Mouse (Mus musculus) CD4-positive, CD25-positive, alpha-beta regulatory T cell, adult 4 months (primary cell): ENCODE data around the gene Olfml2a. TPM values are rescaled to one million over a fixed set of nuclear protein-coding genes. Genes with fewer than 3 reads are reported as not detected.

Experiments
- ATAC-seq: one replicate; pipeline ENCODE4 v1.8.0; 2017
- polyA plus RNA-seq, 2 experiments: library from polyadenylated mRNA; unstranded; fragments of 100-300 nt; shearing (Covaris generic); gene quantifications; one replicate each; pipeline ENCODE4 v1.2.1; 2017

The Olfml2a gene
- polyA plus RNA-seq = not detected

- peak; percentile 67 for ATAC-seq
Measured at GRCm38 (mm10) chr2:38931851-38932667, at the start of gene Olfml2a. Gene Olfml2a, plus strand, starts transcription at chr2:38931978.

DNA sequence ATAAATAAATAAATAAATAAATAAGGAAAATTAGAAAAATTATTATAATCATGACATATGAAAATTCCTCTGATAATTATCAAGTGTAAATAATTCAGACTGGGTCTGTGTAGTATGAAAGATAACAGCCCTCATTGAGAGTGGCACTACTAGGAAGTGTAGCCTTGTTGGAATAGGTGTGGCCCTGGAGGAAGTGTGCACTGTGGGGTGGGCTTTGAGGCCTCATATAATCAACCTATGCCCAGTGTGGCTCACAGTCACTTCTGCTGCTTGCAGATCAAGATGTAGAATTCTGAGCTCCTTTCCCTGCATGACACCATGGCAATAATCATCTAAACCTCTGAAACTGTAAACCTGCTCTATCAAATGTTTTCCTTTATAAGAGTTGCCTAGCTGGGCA lies 28.9 kb upstream of the Olfml2a start:
- ATAC-seq = no peak

DNA sequence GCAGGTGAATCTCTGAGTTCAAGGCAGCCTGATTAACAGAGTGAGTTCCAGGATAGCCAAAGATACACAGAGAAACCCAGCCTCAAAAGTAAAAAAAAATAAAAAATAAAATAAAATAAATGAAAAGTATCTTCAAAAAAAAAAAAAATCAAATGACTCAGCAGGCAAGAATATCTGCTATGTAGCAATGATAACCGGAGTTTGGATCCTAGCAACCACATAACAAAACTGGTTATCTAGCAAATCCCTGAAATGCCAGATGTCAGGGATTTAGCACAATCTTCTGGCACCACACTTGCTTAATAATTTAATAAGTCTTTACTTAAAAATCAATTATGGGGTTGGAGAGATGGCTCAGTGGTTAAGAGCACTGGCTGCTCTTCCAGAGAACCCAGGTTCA lies 27.5 kb upstream of the Olfml2a start:
- ATAC-seq = no peak

DNA sequence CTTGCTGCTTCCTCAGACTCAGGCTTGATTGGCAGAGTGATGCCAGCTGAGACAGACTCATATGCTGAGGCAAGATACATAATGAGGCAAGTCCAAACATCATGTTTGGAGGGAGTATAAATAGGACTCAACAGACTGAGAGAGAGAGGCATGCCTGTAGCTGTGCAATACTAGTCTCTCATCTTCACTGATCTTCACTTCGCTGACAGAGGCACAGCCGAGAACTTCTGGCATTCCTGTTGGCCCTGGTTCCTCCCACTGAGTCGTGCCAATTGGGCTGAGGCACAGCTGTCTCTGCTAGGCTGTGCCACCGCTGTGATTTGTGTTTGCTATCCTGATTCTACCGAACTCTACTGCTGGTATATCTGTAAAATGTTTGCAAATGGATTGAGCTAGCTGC lies 25.7 kb upstream of the Olfml2a start:
- ATAC-seq = no peak

DNA sequence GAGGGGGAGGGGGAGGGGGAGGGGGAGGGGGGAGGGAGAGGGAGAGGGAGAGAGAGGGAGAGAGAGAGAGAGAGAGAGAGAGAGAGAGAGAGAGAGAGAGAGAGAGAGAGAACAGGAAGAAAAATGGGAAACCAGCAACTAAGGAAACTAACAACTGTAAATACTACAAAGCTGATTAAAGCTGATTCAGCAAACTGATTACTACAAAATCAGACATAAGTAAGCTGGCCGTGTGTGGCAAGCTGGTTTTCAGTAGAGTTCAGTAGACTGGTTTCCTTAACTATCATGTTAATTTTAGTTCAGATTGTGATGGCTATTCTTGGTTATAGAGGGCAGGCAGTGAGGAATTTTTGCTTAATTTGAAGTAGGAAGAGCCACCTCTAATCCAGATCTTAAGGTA lies 23.2 kb upstream of the Olfml2a start:
- no peak for ATAC-seq

DNA sequence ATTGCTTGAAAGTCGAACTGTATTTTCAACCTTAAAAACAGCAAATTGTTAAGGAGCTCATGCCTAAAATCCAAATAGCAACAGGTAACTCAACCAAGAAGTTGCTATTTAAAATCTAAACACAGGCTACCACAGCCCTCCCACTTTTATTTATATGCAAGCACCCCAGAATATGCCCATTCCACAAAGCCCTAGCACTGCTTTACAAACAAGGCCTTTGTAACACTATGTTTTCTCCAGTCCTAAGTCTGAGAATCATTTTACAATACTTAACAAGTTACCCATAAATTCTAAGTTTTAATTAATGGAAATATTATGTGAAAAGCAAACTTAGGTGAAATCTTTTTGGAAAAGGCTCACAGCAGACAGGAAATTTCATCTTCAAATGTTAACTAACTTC lies 17.3 kb upstream of the Olfml2a start:
- ATAC-seq = no peak

- no peak for ATAC-seq
Measured at GRCm38 (mm10) chr2:38914965-38915364, 16.8 kb upstream of the Olfml2a start.

DNA sequence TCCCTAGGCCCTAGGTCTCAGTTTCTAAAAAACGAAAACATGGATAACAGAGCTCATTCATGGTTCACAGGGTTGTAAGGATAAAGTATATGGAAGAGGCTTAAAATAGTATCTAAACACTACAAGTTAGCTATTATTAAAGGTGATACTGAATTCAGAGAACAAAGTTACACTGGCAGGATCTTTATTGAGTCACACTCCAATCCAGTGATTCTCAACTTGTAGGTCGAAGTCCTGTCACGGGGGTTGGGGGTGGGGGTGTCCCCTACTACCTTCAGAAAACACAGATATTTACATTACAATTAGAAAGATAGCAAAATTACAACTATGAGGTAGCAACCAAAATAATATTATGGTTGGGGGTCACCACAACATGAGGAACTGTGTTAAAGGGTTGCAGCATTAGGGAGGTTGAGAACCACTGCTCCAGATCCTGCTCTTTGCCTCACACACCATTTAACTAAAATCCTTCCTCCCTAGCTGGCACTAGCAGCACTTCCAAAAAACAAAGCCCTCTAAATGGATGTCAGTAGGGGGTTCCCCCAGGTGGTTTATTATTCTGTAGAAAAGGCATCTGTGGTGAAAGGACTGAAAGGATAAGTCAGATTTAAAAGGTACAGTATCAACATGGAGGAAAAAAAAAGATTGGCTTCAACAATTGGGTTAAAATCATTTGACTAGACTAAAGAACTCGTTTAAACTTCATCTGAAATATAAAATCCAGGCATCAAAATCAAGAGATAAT lies 14.7 kb upstream of the Olfml2a start:
- no peak for ATAC-seq

GRCm38 (mm10) chr2:38921374-38921773 lies 10.4 kb upstream of the Olfml2a start:
- no peak for ATAC-seq

GRCm38 (mm10) chr2:38923471-38923870 lies 8.3 kb upstream of the Olfml2a start:
- no peak for ATAC-seq

DNA sequence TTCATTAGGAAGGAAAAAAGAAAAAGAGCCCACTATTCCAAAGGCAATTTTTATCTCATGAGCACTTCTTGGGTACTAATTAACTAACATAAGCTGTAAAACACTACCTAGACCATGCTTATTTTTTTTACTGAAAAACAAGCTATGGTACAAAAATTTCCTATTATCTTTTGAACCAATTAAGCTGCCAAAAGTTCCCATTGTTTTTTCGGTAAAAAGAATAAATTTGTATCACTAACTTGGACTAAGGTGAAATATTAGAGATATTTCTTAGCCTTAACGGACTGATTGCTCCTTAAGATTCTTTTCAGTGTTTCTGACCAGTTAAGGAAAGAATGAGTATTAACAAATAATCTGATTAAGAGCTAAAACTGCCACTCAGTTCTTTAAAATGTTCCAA lies 7.9 kb upstream of the Olfml2a start:
- ATAC-seq = no peak

- ATAC-seq = no peak
Measured at GRCm38 (mm10) chr2:38924571-38924970, 7.2 kb upstream of the Olfml2a start.

GRCm38 (mm10) chr2:38925171-38926080 lies 6.4 kb upstream of the Olfml2a start:
- ATAC-seq = no peak

DNA sequence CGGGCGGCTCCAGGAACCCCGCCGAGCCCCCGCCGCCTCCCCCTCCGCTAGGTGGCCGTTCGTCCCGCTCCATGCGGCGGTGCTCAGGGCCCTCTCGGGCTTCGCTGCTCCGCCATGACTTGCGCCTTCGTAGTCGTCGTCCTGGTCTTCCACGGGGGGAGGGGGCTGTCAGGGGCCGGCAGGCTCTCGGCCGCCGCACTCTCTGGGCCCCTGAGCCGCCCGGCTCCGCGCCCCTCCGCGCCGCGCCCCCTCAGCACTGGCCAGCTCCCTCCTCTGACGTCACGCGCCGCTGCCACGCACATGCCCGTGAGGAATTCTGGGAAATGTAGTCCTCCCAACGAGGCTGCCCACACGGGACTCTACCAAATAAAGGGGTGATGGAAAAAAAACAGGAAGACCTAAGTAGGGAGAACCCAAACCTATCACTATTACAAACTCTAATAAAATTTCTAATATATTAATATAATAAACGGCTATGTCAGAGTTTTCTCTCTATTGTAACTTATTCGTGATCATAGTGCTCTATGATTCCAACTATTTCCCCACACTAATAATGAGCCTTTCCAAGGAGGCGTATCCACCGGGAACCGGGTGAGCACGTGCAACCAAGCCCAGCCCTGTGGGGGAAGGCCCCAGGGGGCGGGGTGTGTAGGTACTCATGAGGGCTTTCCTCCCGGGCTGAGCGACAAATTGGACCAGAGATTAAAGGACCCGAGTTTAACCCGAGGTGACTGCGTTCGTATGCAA lies 5.5 kb upstream of the Olfml2a start:
- ATAC-seq = peak; percentile 94

- peak; percentile 19 for ATAC-seq
Measured at GRCm38 (mm10) chr2:38927115-38927979, 4.4 kb upstream of the Olfml2a start, which contains the start of gene Nr6a1. Gene Nr6a1, minus strand, starts transcription at chr2:38927688.

- no peak for ATAC-seq
Measured at GRCm38 (mm10) chr2:38930269-38930668, 1.5 kb upstream of the Olfml2a start.

DNA sequence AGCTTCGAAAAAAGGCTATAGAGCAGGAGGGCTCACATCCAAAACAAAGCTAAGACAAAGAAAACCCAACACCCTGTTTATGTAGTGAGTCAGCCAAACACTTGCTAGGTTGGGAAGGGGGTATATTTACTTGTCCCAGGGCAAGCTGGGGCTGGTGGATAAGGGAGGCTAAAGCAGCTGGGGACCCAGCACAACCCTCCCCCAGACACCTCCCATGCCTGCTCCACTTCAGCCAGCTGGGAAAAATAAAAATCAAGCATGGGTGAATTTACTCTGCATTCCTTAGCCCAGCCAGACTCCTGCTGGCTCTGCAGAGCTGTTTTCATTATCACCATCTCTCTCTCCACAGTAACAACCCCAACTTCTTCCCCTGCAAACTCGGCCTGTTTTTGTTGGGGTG lies 2.2 kb downstream of the Olfml2a start:
- ATAC-seq = no peak

GRCm38 (mm10) chr2:38934936-38935335 lies 3.2 kb downstream of the Olfml2a start:
- ATAC-seq = no peak

- ATAC-seq = no peak
Measured at GRCm38 (mm10) chr2:38936721-38937378, 5.1 kb downstream of the Olfml2a start.

DNA sequence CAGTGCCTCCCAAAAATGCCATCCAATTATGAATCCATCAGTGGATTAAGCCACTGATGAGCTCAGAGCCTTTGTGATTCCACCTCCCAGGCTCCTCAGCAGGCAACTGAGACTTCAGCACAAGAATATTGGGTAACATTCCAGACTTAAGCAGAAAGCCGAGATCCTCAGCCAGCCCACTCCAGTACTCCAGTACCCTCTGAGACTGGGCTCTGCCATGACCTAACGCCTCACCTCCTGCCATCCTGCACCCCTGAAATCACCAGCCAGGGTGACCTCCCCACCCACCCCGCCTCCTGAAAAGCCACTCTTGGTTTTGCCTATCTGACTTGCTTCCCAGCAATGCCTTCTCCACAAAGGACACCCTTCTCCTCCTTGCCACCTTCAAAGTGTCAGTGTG lies 5.6 kb downstream of the Olfml2a start:
- ATAC-seq = no peak

DNA sequence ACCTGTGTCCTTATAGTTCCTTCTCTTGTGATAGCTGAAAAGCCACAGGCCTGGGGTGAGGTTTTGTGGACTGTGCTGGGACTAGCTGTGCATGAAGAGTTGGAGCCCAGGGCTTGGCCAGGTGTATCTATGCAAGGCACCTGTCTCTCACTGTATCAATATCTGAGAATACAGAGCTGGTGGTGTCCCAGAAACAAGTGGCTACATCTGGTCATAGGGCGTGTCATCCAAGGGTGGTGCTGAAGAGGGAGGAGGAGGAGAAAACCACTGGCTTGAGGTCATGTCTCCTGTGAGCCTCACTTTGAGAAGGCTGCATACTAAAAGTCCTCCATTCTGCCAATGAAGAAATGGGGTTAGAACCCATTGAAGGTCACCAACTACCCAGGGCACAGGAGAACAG lies 6.2 kb downstream of the Olfml2a start:
- no peak for ATAC-seq
